Mouse (Mus musculus) myocyte (in vitro differentiated cells): Measurements from ENCODE around the gene Rabac1. TPM values are rescaled to one million over a fixed set of nuclear protein-coding genes. Genes with fewer than 3 reads are reported as not detected.

Experiments used
- H3K27me3 ChIP-seq: one replicate; pipeline ENCODE4 v1.6.1; 2011; ENCODE audit not compliant: control insufficient read depth, insufficient read depth, insufficient read length
- H3K36me3 ChIP-seq: one replicate; pipeline ENCODE4 v1.6.1; 2011; ENCODE audit not compliant: control insufficient read depth, insufficient read depth
- H3K4me2 ChIP-seq: one replicate; pipeline ENCODE4 v1.6.1; 2011; ENCODE audit warnings: low read depth, control low read depth
- H3K4me3 ChIP-seq: one replicate; pipeline ENCODE4 v1.5.1; 2011; ENCODE audit warnings: mild to moderate bottlenecking, control low read depth, moderate library complexity
- H3K79me2 ChIP-seq: one replicate; pipeline ENCODE4 v1.6.1; 2011; ENCODE audit not compliant: control insufficient read depth, insufficient read depth
- H3ac ChIP-seq: one replicate; pipeline ENCODE4 v1.6.1; 2011; ENCODE audit not compliant: control insufficient read depth, insufficient read length
- CEBPB ChIP-seq: IDR thresholded peaks from 2 replicates; pipeline ENCODE4 v1.6.1; 2011; ENCODE audit warnings: mild to moderate bottlenecking, moderate library complexity; ENCODE audit not compliant: poor library complexity, insufficient read depth, severe bottlenecking
- E2F4 ChIP-seq: IDR thresholded peaks from one replicate; pipeline ENCODE4 v1.6.1; 2011; ENCODE audit warnings: mild to moderate bottlenecking, control low read depth, moderate library complexity; ENCODE audit not compliant: insufficient read depth
- MAX ChIP-seq: IDR thresholded peaks from one replicate; pipeline ENCODE4 v1.6.1; 2011; ENCODE audit warnings: low read depth, mild to moderate bottlenecking, control low read depth
- MYOD1 ChIP-seq, 3 experiments: IDR thresholded peaks; one replicate each; pipeline ENCODE4 v1.6.1; 2011; ENCODE audit warnings: control low read depth in 2 of 3, low read depth in 2 of 3, mild to moderate bottlenecking in 2 of 3, moderate library complexity in 1 of 3; ENCODE audit not compliant: insufficient read length in 2 of 3, control insufficient read depth in 1 of 3
- MYOG ChIP-seq, 3 experiments: IDR thresholded peaks; one replicate each; pipeline ENCODE4 v1.6.1; 2011; ENCODE audit warnings: control low read depth in 2 of 3, low read depth in 2 of 3, mild to moderate bottlenecking in 2 of 3; ENCODE audit not compliant: insufficient read length in 2 of 3, control insufficient read depth in 1 of 3, insufficient read depth in 1 of 3
- POLR2A ChIP-seq: IDR thresholded peaks from one replicate; pipeline ENCODE4 v1.6.1; 2011; ENCODE audit warnings: low read depth, mild to moderate bottlenecking, control low read depth, moderate library complexity; ENCODE audit not compliant: insufficient read length
- POLR2AphosphoS2 ChIP-seq: IDR thresholded peaks from one replicate; pipeline ENCODE4 v1.6.1; 2011; ENCODE audit warnings: low read depth, control low read depth; ENCODE audit not compliant: insufficient read length
- REST ChIP-seq: IDR thresholded peaks from one replicate; pipeline ENCODE4 v1.6.1; 2011; ENCODE audit warnings: mild to moderate bottlenecking, control low read depth, moderate library complexity; ENCODE audit not compliant: insufficient read depth, insufficient read length
- SRF ChIP-seq: IDR thresholded peaks from one replicate; pipeline ENCODE4 v1.6.1; 2011; ENCODE audit warnings: low read depth; ENCODE audit not compliant: control insufficient read depth, insufficient read length
- TCF12 ChIP-seq: IDR thresholded peaks from one replicate; pipeline ENCODE4 v1.6.1; 2011; ENCODE audit warnings: mild to moderate bottlenecking, control low read depth; ENCODE audit not compliant: poor library complexity, insufficient read depth, severe bottlenecking
- TCF3 ChIP-seq: IDR thresholded peaks from one replicate; pipeline ENCODE4 v1.6.1; 2011; ENCODE audit warnings: low read depth, control low read depth; ENCODE audit not compliant: insufficient read length
- USF1 ChIP-seq: IDR thresholded peaks from one replicate; pipeline ENCODE4 v1.6.1; 2011; ENCODE audit warnings: low read depth, mild to moderate bottlenecking, control low read depth, moderate library complexity
- polyA plus RNA-seq: library from polyadenylated mRNA; unstranded; fragments of >200 nt; fragmentation: generic; extraction: Trizol; gene quantifications from one replicate; pipeline ENCODE4 v1.2.1, GENCODE M21; 2012; ENCODE audit warnings: missing spikeins

The Rabac1 gene
- polyA plus RNA-seq, 1 experiment, result 309 TPM

DNA sequence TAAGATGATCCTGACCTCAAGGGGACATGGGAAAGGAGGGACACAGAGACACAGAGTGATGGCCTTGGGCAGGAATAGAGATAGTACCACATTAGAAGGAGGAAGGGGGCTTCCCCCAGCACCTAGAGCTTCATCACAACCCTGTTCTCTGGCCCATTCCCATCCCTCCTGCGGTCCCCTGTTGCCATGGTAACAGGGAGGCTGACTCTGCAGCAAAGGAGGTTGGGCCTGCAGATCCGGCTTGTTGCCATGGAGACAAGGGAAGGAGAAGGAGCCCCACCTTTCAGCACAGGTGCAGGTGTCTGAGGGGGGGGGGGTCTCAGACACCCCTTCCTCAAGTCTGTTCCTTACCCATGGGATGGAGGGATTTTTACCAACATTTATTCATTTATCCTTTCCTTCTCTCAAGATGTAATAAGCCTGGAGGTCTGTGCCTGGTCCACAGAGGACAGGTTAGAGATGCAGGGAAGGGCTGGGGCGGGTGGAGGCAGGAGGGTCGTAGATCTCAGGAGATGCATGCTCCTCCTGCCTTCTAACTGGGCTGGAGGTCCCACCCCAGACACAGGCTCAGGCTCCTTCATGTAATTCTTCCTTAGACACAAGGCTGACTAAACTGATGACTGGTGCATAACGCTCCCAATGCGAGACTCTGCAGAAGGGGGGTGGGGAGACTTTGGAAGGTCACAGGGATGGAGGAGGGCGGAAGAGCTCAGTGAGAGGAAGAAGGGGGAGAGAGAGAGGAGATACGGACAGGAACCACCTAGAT lies 35.2 kb upstream of the Rabac1 start:
- Histone ChIP-seq H3K4me3 (no peak overlapping the region), H3K27me3 (peaks cover 22% of the 10 kb centered on the region), H3K36me3 (no peaks in the 10 kb centered on the region), H3K79me2 (no peaks in the 10 kb centered on the region), H3K4me2 (no peak overlapping the region), H3ac (no peak overlapping the region)
- TF ChIP-seq MYOG (IDR thresholded peaks at IDR 0.05; ENCODE audit: control insufficient read depth in 1 of 3, insufficient read depth in 1 of 3, insufficient read length in 2 of 3, low read depth in 2 of 3), result no peak
- TF ChIP-seq TCF12, result no peak
- TF ChIP-seq REST, result no peak
- no peak for TF ChIP-seq MYOD1 (IDR thresholded peaks at IDR 0.05; ENCODE audit: control insufficient read depth in 1 of 3, insufficient read length in 2 of 3, low read depth in 2 of 3)
- no peak for TF ChIP-seq SRF
- no peak for TF ChIP-seq CEBPB
- TF ChIP-seq POLR2AphosphoS2, result no peak
- TF ChIP-seq POLR2A, result no peak
- TF ChIP-seq E2F4, result no peak
- TF ChIP-seq USF1, result no peak
- no peak for TF ChIP-seq TCF3

DNA sequence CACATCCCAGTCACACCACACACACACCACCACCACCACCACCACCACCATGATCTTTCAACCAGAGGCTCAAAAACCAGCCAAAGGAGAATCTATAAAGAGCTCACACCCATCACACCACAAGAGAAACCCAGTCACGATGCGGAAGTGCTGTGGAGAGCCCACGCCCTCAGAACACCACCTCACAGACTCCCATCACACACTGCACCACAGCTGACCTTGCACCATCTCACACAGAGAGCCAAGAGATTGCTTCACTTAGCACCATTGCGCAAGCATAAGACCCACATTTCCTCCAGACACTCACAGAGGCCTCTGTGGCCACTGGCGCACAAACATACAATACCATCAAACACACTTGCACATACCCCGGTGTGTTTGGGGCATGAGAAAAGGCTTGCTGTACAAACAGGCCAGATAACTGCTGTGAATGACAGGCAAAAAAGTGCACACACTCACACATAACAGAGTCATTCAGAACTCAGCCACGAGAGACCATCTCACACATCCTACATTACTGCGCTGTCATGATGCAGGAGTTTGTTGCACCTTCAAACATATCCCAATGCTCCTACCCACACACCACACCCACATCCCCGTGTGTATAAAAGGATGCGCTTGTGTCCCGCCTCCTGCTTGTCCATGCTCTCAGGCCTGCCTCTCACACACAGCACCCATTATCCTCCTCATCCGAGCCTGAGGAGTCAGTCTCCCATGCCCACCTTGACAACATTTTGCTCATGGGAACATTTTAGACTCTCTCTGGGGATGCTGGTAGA lies 34.2 kb upstream of the Rabac1 start:
- H3ac ChIP-seq, result no peak overlapping the region
- no peak overlapping the region for H3K4me3 ChIP-seq
- H3K36me3 ChIP-seq, result no peaks in the 10 kb centered on the region
- TF ChIP-seq CEBPB (peak; percentile 87), TCF12 (no peak)
- peaks cover 22% of the 10 kb centered on the region for H3K27me3 ChIP-seq
- no peaks in the 10 kb centered on the region for H3K79me2 ChIP-seq
- no peak overlapping the region for H3K4me2 ChIP-seq

GRCm38 (mm10) chr7:25006171-25006570 lies 33.6 kb upstream of the Rabac1 start:
- H3K4me2 ChIP-seq, result no peak overlapping the region
- H3ac ChIP-seq, result no peak overlapping the region
- peaks cover 22% of the 10 kb centered on the region for H3K27me3 ChIP-seq
- H3K4me3 ChIP-seq, result no peak overlapping the region
- H3K79me2 ChIP-seq, result no peaks in the 10 kb centered on the region
- TF ChIP-seq CEBPB (no peak), TCF3 (no peak), E2F4 (no peak), SRF (no peak), TCF12 (no peak), MYOG (IDR thresholded peaks at IDR 0.05; ENCODE audit: control insufficient read depth in 1 of 3, insufficient read depth in 1 of 3, insufficient read length in 2 of 3, low read depth in 2 of 3) (no peak), MAX (no peak), POLR2AphosphoS2 (no peak), MYOD1 (IDR thresholded peaks at IDR 0.05; ENCODE audit: control insufficient read depth in 1 of 3, insufficient read length in 2 of 3, low read depth in 2 of 3) (no peak)
- H3K36me3 ChIP-seq, result no peaks in the 10 kb centered on the region

- TF ChIP-seq E2F4, result no peak
- TF ChIP-seq POLR2AphosphoS2, result no peak
- no peak for TF ChIP-seq CEBPB
- TF ChIP-seq USF1, result no peak
- TF ChIP-seq MYOD1 (IDR thresholded peaks at IDR 0.05; ENCODE audit: control insufficient read depth in 1 of 3, insufficient read length in 2 of 3, low read depth in 2 of 3), result no peak
- TF ChIP-seq POLR2A, result no peak
- TF ChIP-seq TCF3, result no peak
- TF ChIP-seq SRF, result no peak
- TF ChIP-seq MAX, result no peak
- no peak for TF ChIP-seq MYOG (IDR thresholded peaks at IDR 0.05; ENCODE audit: control insufficient read depth in 1 of 3, insufficient read depth in 1 of 3, insufficient read length in 2 of 3, low read depth in 2 of 3)
- no peak for TF ChIP-seq REST
- TF ChIP-seq TCF12, result no peak
- no peak within 1 kb of the TSS for H3K4me3 ChIP-seq
These were observed 33.0 kb upstream of the Rabac1 start, which contains the start of gene Atp1a3 for GRCm38 (mm10) chr7:25005421-25006065. Gene Atp1a3 (minus strand): TSS chr7:25005958.

More at GRCm38 (mm10) chr7:25005421-25006065, 33.0 kb upstream of the Rabac1 start, which contains the start of gene Atp1a3:
- Histone ChIP-seq H3K36me3 (no peaks in the 10 kb centered on the region), H3K27me3 (peaks cover 22% of the 10 kb centered on the region), H3ac (no peak within 1 kb of the TSS), H3K79me2 (no peaks in the 10 kb centered on the region), H3K4me2 (no peak within 1 kb of the TSS)
